Mouse (Mus musculus): ENCODE results near the gene Frmd4b. TPM values are rescaled to one million over a fixed set of nuclear protein-coding genes. Genes with fewer than 3 reads are reported as not detected.
"Not testable (repeated sequence)": the region's sequence is repeated elsewhere in the genome, so short reads cannot be mapped to it uniquely, and the experiment has no call there.

The Frmd4b gene
- total RNA-seq, 2 experiments from 2014 or later: 5.8 to 9.8 TPM

DNA sequence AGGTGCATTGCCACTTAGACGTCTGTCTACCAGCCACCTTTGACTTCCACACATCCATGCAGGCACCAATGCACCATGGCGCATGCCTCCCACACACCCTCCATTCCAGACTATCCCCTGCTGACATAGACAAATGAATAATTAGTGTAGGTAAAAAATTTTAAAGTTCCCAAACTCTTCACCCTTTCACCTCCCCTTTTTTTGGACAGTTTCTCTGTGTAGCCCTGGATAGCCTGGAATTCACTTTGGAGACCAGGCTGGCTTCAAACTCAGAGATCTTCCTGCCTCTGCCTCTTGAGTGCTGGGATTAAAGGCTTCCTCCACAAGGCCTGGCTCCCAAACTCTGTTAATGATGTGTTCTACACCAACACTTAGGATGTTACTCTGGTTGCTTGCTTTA, 253.5 kb downstream of the Frmd4b start:
- DNase-seq: no peak

DNA sequence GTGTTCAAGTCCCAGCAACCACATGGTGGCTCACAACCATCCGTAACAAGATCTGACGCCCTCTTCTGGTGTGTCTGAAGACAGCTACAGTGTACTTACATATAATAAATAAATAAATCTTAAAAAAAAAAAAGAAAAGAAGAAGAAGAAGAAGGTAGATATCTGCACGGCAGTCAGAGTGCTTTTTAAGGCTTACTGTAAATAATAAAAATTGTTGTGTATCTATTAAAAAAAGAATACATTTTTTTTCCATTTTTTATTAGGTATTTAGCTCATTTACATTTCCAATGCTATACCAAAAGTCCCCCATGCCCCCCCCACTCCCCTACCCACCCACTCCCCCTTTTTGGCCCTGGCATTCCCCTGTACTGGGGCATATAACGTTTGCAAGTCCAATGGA, 259.7 kb downstream of the Frmd4b start:
- not testable (repeated sequence) for DNase-seq

DNA sequence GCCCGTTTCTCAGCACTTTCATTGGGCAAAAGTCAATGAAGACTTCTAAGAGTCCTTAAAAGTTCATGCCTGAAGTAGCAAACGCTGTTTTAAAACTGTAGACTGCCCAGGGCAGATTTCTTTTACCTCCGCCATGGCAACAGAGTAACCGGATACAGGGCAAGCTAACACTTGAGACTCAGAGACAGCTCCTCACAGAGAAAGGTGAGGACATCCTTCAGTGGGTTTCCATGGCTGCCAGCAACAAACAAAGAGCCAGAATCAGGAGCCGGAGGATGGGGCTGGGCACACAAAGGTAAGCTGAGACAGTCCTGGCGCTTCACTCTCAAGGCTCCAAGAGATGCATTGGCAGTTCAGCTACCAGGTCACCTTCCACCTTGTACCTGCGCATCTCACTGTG, 260.7 kb downstream of the Frmd4b start:
- DNase-seq: no peak

DNA sequence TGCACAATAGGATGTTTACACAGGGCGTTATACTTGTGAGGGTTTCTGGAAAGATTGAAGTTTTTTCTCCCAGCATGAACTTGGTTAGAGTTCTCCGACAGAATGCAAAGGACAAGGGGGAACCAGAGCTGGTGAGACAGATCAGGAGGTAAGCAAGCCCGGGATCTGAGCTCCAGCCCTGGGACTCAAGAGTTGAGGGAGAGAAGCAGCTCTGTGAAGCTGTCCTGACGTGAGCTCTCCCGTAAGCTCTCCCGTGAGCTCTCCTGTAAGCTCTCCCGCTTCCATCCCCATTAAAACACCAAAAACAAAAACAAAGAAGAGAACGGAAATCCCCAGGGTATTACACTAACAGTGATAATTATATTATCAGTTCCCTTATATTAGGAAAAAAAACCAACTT, 262.2 kb downstream of the Frmd4b start:
- no peak for DNase-seq

DNA sequence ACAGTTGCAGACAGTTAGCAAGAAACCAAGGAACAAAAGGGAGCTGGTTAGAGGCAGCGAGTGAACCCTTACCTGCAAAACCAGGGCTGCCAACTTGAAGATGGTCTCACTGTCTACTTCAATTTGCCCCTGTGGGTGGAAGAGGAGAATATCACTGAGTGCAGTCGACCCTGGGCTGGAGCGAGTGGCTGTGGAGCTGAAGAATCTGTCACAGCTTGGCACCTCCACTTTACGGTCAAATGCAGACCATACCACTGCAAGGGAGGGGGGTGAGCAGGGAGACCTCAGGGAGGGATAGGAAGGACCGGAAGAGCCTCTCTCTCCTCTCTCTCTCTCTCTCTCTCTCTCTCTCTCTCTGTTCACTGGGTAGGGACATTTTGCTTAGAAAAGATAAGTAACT, 263.4 kb downstream of the Frmd4b start:
- no peak for DNase-seq

DNA sequence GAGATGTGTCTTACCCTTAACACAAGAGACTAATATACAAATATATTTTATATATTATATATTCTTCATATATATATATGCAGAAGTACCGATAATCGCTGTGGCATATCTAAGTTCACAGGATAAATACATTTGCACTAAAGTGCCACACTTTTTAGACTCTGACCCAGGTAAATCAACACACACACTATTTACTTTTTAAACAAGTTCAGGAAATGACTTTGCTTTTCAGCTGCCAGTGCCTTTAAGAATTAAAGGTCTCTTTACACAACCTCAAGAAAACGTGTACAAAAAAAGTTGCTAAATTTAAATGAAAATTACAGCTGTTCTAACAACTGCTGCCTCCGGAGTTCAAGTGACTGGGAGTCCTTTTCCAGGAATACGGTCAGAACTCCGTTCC, 264.0 kb downstream of the Frmd4b start:
- no peak for DNase-seq

DNA sequence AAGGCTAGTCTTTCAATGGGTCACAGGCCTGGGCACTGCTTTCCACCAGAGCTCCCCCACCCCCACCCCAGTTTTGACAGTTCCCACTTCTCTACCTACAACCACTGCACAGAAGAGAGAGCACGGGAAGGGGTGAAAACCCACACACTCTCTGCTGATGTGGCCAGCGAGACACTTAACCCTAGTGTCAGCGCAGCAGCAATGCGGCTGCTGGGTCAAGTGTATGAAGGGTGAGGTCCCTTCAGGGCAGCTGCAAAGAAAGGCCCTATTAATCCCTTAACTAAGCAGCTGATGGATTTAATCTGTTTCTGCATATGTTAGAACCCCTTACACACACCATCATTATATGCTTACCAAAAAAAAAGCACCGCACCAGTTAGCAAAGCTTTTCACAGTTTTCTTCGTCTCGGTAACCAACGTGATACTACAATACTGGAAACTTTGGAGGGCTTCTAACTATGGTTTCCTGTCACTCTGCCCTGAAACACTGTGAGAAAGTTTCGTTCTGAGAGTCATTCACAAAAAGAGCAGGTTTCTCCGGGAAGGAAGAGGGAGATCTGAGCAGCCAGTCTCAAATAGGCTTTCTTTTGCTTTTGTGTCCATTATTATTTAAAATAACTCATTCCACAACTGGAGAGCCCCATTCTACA, 264.7 kb downstream of the Frmd4b start:
- DNase-seq: no peak

DNA sequence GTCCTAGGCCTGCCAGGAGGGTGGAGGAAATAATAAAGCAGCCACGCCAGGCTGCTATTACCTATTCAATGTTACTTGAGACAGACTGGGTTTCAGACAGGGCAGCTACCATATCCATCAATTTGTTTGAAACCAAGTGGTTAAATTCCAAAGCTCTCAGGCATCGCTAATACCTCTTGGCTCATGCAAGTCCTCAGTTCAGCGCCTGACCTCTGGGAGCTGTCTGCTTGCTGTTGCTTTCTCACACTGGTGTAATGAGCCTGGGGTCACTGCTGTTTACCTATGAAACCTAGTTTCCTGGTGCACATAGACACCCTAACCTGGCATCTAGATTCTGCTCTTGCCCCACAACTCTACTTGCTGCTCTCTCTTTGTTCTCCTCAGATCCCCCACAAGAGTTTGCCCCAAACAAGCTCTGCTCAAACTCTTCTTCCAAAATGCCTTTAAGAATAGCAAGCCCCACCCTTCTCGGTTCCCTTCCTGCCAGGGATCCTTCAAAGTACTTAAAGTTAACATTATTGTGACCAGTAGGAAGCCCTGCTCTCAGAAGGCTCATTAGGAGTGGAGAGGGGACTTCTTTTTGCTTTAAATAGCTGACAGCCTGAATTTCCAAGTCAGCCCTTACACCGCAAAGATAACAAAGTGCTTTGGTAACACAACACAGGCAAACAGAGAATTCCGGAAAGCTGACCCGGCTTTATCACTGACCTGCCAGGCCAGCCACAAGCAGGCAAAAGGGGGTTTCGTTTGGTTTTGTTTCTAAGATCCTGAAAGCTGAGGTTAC, 267.8 kb downstream of the Frmd4b start:
- DNase-seq: no peak

DNA sequence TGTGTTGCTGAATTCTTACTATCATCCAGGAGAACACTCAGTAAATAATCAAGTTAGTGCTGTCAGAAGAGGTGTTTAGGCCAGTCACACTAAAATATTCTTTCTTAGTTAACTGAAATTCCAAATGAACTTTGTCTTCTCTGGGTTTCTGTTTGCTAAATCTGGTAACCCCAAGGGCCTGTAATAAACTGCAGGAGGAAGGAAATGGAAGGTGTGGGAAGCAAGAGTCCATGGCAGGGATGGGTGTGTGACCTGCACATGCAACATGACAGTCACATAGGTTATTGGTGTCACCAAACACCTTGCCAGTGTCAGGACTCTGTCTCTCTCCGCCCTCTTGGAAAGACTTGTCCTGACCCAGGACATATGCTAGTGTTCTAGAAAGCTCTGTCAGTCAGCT, 270.4 kb downstream of the Frmd4b start:
- DNase-seq: no peak

DNA sequence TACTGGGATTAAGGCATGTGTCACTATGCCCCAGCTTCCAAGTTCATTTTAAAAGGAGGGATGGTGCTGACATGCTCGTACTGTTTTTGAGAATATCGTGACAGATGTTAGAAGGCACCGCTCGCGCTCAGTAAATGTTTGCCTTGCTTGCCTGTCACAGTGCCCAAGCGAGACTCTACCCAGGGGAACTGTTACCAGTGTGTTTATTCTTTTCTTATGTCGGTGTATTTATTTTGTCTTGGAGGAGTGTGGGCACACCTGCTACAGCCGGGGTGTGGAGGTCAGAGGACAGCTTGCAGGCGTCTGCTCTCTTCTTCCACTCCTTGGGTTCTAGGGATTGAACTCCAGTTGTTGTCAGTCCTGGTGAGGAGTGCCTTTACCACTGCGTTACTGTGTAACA, 270.8 kb downstream of the Frmd4b start:
- DNase-seq: no peak

DNA sequence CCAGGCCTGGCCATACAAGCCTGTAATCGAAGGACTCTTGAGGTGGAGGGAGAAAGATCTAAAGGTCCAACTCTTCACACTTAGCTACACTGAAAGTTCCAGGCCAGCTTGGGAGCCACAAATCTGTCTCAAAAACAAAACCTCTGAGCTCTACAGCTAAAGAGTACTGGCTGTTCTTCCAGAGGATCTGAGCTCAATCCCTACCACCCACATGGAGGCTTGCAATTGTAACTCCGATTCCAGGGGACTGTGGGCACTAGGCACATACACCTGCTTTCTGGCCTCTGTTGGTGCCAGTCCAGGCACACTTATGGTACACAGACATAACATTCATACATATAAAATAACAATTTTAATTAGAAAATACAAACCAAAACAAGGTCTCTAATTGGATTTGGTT, 271.4 kb downstream of the Frmd4b start:
- no peak for DNase-seq

DNA sequence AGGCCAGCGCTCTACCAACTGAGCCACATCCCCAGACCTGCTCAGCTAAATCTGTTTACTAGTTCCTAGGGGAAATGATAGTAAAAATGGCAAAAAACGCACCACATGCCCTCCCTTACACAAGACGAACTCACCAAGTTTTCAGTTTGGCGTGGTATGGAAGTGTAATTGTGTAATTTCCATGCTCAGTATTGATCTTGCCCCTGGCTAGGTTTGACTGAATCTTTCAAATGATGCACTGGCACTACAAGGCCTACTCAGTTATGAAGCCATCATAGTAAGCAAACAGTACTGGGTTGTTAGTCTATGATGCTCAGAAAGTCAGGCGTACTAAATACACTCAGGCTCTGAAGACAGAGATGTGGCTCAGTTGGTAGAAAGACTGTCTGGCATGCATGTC, 275.2 kb downstream of the Frmd4b start:
- no peak for DNase-seq

DNA sequence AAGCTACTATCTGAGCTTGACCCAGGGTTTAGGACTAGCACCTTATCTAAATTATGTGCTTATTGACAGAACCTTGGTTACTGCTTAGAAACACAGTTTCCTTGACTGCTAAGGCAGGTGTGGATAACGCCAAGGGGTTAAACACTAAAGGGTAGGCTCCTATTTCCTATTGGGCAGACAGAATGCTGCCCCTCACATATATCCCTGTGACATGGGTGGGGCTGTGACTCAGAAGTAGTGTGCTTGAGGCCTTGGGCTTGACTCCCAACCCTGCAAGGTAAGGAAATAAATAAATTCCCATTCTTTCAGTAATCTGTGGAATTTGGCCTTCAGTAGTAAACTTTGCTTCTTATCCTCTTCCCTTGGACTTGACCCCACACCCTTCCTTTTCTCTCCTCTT, 275.7 kb downstream of the Frmd4b start:
- no peak for DNase-seq

DNA sequence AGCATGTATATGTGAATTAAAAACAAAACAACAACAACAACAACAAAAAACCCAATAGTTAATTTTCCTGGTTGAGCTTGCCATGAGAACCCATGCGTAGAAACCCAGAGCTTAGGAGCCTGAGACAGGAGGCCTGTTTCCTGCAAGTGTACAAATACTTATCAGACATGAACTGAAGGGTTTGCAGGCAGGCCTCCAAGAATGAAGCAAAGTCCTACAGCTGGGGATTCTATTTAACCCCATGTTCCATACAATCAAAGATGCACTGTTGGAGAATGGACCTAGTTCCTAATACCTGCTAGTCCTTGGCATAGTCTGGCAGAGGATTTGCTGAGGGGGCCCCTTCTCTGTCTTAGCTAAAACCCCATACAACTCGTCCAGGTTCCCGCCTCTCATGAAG, 276.2 kb downstream of the Frmd4b start:
- no peak for DNase-seq

DNA sequence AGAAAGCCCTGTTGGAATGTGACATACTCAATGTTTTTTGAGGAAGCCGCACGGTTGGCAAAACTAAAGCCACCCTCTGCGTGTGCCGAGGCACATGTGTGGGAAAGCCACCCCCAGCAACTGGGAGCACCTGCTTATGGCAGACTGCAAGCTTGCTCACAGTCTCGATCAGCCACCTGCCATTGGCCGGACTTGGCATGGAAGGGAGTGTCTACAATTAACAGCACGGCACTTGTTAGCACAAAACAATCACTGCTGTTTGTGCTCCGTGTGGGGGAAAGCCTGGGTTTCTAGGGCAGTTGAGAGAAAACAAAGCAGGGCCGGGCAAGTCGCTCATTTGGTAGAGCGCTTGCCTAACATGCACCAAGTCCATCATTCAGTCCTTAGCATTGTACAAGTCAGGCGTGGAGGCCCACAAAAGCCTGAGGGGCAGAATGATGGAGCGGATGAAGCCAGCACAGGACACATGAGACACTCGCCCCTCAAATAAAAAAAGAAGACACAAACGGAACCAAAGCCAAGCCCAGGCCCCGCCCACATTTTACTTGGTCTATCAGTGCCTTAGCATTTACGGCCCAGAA, 277.0 kb downstream of the Frmd4b start:
- no peak for DNase-seq

DNA sequence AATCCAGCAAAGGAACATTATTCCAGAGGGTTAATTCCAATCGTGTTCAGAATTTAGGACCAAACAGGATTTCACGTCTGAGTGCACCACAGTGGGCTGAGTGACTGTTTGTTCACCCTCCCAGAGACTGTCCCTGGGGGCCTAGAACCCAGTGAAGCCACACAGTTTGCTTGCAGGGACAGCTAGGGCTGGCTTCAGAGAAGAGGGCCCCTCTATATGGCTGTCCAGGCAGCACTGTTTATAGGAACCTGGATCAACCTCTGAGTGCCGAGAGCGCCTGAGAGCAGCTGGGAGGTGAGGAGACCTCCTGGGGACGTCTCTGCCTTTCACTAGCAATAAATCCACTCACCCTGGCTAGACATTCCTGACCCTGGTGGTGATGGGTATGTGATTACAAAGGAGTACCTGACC, 278.1 kb downstream of the Frmd4b start:
- DNase-seq: no peak

DNA sequence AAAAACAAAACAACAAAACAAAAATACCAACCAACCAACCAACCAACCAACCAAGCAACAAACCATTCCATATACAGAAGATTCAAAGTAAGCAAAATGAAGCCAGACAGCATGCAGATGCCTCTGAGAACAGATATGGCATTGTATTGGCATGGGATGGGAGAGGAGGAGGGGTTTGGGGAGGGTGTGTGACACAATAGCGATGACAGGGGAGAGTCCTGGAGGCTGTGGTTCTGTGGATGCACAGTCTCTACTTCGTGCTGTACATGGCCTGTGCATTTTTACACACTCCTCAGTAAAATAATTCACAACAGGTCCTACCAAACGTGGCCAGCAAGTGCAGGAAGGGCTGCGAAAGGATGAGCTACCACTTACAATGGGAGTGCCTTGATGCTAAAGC, 278.5 kb downstream of the Frmd4b start:
- DNase-seq: no peak

DNA sequence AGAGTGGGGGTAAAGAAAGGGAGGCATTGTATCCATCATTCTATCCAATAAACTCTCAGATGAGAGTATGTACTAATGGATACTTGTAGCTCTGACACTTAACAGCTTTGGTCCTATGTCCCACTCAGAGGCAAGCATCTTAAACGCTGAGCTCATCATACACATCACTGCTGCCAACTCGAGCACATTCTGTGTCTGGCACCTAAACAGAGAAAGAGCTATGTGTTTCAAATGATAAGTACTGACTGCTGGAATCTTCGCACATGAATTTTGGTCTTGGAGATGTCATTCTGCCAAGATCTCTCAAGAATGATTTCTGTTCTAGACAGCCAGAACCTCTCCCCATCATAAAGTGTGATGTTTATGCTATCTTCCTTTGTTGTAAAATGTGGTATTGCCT, 284.0 kb downstream of the Frmd4b start:
- no peak for DNase-seq

DNA sequence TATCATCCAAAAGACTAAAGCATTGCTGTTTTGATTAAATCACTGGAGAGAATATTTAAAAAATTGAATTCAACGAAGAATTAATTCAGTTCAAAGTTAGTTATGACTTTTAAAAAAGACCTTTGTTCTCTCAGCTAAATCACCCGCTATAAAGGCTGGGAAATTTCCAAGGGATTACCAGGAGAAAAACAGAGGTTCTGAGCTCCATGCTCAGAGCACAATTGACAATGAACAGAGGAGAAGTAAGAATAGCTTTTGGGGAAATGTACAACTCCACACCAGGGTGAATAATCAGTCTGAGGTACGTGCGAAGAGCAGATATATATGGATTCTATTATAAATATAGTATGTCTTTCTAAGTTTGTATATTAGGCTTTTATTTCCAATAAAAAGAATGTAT, 293.4 kb downstream of the Frmd4b start:
- no peak for DNase-seq

DNA sequence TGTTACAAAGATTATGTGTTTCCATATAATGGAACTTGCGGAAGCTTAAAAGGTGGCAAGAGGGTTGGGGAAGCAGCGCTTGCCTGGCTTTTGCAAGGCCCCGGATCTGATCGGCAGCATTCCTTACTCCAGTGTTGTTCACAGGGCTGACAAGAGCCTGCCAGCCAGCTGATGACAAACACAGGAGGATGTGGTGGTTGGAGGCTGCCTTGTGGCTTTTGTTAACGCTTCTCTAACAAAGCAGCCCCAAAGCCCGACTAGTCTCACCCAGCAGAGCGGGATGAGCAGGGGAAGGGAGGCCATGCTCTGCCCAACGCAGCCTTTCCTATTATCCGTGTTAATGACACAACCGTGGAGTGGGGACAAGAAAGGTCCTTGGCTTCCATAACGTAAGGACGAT, 295.2 kb downstream of the Frmd4b start:
- no peak for DNase-seq

DNA sequence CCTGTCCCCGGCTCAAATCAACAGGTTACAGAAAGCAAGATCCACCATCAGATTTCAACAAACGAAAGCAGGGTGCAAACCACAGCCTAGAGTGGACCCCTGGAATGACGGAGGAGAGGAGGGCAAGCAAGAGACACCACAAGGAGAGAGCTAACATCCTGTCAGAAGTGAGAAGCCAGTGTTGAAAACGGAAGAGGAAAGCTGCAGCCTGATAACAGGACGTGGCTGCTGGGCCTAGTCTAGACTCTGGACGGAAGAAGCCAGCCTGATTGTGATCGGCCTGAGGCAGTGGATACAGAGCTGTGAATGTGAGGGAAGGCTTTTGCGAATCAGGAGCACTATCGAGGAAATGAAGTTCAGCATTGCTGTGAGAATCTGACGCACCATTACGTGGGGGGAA, 296.2 kb downstream of the Frmd4b start:
- DNase-seq: no peak

DNA sequence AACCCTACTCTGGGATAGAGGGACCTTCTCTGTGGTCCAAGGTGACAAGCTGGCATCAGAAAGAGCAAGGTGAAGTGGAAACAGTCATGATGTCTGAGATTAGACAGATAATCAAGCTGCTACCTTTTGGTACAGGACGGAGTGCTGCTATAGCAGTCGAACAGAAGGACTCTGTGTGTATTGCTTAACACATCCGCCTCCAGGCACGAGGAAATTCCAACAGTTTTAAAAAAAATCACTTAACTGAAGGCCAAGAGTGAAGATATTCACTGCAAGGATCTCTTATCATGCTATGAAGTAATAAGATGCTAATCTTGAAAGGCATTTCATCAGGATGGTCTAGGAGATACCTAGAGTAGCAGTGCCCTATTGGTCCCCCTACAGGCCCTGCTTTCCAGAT, 298.3 kb downstream of the Frmd4b start:
- no peak for DNase-seq

DNA sequence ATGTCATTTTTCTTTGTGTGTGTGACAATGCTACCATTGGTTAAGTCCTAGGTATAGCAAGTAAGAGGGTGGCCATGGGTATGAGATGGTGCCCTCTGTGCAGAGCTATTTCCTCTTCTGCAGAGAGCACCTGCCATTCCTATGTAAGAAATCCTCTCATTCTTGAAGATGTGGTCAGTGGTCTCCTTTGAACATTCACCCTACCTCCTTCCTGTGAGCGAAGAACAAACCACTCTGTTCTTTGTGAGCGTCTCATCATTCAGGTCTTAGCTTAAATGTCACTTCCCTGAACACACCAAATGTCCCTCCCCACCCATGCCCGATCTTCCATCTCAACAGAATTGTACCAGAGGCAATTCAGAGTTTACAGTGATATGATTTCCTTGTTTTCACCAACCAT, 299.4 kb downstream of the Frmd4b start:
- no peak for DNase-seq

DNA sequence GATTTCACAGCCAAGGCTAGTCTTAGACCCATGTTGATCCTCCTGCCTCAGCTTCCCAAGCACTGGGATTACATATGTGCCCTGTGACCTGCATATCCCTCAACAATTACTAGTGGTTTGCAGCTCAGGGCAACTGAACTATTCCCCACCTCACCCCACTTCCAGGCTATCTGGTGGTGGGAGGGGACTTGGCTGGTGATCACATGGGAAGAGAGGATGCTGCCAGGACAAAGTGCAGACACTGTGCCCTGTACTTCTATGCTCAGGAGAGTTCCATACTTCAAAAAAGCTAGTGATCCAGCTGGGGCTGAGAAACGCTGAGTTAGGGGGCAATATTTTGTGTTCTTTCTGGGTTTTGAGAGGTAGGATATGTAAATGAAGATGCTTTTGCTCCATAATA, 300.6 kb downstream of the Frmd4b start:
- no peak for DNase-seq
